Mouse (Mus musculus): ENCODE measurements around the gene Atf5. TPM values are rescaled to one million over a fixed set of nuclear protein-coding genes. Genes with fewer than 3 reads are reported as not detected.

Atf5 gene
- total RNA-seq, 2 experiments from 2014 or later, result 1.9 to 4.0 TPM

DNA sequence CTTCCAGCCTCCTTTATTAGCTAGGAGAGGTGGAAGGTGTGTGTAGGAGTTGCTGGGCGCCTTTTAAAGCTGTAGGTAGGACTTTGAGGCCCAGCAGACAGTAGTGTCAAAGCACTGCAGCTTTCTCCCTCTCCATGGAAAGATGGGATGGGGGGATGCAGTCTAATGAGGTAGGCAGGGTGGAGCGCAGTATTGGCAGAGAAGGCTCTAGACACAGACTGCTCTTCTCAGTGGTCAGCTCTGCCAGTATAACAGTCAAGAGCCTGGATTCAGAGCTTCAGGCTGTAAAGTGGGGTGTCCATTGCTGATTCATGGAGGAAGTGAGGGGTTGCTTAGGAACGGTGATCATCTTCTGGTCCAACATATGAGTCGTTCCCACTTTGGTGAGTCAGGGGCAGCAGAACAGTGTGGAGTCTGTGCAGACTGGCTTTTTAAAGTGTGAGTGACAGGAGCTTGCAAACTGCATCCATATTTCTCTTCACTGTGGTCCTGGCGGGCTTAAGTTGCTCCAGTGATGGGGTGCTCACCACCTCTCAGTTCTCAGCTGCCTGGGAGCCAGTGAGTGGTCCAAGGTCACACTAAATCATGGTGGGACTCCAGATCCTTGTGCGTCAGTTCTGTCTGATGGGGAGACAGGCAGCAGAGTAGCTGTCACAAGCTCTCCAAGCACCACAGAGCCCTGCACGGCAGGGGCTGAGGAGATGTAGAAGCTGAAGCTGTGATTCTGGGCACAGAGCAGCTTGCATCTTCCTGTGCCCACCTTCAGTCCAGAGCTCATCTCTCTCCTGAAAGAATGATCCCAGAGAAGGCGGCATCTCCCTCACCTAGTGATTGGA, 34.5 kb upstream of the Atf5 start:
- ATAC-seq (replicated peaks; ENCODE audit: poor library complexity), result no peak

DNA sequence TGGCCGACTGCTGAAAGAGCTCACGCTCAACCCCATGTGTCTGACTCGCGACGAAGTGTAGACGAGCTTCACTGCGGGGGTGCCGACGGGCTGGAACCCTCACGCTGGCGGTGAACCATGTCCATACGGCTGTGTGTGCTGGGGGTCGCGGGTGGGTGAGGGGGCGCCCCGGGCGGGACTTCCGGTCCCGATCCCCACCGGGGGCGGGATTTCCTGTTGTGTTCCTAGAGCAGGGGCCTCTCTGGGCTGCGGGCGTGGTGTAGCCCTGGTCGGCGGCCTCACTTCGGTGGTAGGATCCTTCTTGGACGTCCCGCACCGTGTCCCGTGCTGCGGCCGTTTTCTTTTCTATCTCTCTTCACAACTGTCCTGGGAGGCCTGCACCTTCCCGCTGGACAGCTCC, 33.7 kb upstream of the Atf5 start:
- ATAC-seq (replicated peaks; ENCODE audit: poor library complexity), result 0 out of 2 replicates have a peak, but pooled peaks have one; percentile 4

DNA sequence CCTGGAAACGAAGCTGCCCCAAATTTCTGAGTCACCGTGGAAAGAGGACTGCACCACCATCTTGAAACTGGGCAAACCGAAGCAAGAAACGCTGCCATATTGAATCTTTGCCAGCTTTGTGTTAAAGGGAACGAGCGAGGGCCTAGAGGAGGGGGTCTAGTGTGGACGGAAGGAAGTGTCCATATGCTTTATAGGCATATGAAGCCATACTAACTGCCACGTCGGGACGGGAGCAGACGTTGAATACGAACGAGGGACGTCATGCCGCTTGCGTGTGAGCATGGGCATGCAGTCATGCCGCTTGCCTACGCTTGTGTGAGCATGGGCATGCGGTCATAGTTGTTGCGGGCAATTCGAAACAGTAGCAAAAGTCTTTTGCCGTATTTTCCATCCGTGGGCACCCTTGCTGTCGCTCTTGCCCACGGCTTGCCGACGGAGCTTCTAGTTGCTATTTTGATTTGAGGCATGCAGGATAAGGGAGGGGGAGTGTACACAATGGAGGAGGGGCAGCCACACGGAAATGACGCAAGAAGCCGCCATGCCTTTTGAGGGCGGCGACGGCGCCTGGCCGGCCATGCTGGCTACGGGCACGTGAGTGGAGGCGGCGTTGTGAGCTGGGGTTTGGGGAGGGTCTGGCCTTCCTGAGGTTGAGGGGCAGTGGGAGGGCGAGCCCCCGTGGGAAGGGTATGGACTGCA, 33.1 kb upstream of the Atf5 start:
- ATAC-seq (replicated peaks; ENCODE audit: poor library complexity), result peak; percentile 52

DNA sequence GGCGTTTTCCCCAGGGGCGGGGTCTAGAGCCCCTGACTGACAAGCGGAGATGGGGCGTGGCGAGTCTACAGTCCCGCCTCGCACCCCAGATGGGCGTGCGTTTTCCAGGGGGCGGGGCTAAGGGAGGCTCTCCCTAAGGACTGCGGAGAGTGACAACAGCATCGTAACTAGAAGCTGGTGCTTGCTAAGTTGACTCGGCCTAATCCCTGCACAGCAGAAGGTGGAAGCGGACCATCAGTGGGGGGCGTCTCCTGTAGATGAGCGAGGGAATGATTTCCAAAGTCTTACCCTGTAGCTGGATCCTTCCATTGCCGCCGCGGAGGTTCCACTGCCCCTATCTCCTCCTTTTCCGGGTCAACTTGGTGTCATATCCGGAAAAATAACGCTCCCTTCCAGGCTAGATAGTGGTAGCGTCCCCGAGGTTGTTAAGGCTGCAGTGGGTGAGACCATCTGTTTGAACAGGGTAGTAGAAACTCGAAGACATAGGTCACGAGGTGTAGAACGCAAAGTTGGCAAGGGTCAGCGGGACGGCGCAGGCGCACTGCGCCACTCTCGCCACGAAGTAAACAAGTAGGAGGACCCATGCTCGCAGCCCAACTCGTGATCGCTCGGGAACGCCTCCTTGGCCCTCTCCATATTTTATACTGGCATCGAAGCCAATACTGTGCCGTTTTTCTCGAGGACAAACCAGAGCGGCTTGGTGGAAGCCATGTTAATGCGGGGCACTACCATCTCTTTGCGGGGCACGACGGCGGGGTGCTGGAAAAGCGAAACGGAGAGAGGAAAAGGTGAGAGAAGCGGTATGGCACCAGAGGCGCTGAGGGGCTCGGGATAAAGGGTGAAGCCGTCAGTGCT, 32.3 kb upstream of the Atf5 start, which contains the start of the genes Akt1s1 and Tbc1d17:
TSS of gene Akt1s1 (plus strand) at position 431 of the 855 bp plus-strand sequence.
TSS of gene Tbc1d17 (minus strand) at position 519 of the 855 bp plus-strand sequence.
- ATAC-seq (replicated peaks; ENCODE audit: poor library complexity), result peak; percentile 64

DNA sequence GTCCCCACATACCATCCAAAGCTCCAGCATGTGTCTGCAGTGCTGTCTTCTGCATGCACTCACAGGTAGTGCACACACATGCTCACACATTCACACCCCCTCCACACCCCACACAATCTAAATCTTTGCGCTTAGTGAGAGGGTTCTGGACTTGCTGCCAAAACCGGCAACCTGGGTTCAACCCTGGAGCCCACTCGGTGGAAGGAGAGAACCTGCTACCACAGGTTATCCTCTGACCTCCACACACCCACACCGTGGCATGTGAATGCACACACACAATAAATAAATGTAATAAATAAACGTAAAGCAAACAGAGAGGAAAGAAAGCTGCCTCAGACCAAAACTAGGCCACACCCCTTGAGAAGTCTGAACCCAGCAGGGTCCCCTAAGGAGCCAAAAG, 31.3 kb upstream of the Atf5 start:
- ATAC-seq (replicated peaks; ENCODE audit: poor library complexity), result no peak

DNA sequence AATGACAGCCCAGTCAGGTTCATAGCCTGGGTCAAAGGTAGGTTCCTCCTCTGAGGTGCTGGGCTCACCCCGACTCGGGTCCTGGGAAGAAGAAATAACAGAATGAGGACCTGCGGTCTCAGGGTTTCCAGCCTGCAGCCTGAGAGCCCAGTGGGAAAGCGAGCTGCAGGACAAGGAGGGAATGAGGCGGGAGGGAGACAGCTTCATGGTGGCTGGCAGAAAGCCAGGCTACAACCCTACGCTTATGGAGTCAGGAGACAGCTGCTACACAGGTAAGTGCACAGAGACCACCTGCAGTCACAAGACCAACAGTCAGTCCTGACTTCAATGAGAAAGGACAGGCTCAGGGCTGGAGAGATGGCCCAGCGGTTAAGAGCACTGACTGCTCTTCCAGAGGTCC, 30.3 kb upstream of the Atf5 start:
- no peak for ATAC-seq (replicated peaks; ENCODE audit: poor library complexity)

DNA sequence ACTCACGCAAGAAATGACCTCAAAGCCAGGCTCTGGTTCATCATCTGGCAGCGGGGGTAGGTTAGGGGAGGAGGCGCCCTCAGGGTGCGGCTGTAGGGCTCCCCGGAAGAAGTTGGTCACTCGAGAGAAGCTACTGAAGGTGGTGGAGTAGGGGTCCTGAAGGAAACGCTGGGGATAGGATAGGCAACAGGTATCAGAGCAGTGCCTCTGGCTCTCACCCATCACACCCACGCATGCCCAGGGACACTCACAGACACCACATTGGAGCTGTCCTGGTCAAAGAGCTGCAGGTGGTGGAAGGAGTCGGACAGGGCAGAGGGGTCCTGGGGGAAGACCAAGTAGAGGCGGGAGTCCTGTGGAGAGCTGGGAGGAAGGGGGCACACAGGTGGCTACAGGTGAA, 28.5 kb upstream of the Atf5 start:
- ATAC-seq (replicated peaks; ENCODE audit: poor library complexity), result no peak

DNA sequence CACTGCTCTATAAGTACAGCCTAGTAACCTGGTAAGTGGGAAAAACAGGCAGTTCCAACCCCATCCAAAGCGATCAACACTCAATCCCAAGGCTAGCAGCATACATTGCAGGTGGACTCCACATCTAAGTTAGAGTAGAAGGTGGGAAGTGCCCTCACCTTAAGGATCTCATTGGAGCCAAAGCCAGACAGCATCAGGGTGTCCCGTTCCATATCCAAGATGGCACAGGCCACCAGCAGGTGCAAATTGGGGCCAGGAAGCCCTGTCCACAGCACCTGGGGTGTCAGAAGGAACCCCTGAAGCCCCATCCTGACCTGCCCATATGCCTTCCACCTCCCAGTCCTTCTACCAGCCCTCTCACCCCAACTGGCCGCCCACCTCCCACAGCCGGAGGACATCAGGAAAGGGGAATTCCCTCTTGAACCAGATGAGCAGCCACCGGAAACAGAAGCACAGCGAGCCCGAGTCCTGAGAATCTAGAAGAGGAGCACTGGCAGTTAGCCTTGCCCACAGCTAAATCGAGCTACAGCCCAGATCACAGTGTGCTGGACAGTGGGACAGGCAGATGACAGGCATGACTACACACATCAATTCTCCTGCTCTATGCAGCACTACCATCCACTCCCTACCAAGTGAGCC, 25.5 kb upstream of the Atf5 start:
- ATAC-seq (replicated peaks; ENCODE audit: poor library complexity), result no peak

DNA sequence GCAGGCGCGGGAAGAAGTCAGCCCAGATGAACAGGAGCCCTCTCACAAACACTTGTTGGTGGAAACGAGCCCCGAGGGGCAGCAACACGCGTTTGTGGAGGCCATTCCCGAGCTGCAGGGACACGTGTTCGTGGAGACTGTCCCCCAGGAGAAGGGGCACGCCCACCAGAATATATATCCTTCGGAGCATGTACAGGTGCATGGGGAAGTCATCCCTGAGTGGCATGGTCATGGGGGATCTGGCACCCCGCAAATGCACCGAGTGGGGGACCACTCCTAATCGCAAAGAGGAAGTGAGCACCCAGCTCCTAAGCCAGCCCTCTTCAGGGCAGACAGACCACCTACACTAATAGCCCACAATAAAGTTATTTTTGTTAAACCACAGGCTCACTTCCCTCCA, 24.0 kb upstream of the Atf5 start:
- peak; percentile 29 for ATAC-seq (replicated peaks; ENCODE audit: poor library complexity)

DNA sequence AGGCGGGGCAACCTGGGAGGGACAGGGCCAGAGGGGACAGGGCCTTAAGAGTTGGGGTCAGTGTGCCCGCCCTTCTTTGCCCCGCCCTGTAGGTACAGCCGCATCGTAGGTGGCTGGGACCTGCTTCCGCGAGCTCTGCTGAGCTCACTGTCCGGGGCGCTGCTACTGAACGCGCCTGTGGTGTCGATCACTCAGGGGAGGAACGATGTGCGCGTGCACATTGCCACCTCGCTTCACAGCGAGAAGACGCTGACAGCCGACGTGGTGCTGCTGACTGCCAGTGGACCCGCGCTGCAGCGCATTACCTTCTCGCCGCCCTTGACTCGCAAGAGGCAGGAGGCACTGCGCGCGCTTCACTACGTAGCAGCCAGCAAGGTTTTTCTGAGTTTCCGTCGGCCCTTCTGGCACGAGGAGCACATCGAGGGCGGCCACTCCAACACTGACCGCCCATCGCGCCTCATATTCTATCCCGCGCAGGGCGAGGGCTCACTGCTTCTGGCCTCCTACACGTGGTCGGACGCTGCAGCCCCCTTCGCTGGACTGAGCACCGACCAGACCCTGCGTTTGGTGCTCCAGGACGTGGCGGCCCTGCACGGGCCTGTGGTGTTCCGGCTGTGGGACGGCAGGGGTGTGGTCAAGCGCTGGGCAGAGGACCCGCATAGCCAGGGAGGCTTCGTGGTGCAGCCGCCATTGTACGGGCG, 23.2 kb upstream of the Atf5 start:
- peak; percentile 56 for ATAC-seq (replicated peaks; ENCODE audit: poor library complexity)

DNA sequence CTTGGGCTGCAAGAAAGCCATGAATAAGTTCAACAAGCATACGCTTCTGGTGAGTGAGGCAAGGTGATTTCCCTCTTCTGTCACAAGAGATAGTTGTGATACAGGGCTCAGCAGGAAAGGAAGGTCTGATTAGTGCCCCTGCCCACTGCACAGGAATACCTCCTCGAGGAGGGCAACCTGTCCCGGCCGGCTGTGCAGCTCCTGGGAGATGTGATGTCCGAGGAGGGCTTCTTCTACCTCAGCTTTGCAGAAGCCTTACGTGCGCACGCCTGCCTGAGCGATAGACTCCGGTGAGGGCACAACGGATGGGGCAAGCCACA, 22.7 kb upstream of the Atf5 start:
- no peak for ATAC-seq (replicated peaks; ENCODE audit: poor library complexity)

DNA sequence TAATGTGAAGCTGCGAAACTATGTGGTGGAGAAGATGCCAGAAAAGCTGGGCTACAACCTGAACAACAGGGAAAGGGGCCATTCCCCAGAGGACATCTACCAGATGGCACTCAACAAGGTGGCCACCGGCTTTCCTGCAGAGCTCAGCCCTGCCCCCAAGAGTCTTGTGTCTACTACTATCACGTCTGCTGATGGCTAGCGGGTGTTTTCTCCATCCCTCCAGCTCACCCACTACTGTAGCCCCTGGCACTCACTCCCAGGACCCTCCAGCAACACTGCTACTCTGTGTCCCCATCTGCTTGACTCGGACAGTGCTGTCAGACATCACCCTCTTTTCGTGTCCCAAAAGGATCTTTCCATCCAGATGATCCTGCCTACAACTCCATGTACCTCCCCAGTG, 21.6 kb upstream of the Atf5 start:
- no peak for ATAC-seq (replicated peaks; ENCODE audit: poor library complexity)

DNA sequence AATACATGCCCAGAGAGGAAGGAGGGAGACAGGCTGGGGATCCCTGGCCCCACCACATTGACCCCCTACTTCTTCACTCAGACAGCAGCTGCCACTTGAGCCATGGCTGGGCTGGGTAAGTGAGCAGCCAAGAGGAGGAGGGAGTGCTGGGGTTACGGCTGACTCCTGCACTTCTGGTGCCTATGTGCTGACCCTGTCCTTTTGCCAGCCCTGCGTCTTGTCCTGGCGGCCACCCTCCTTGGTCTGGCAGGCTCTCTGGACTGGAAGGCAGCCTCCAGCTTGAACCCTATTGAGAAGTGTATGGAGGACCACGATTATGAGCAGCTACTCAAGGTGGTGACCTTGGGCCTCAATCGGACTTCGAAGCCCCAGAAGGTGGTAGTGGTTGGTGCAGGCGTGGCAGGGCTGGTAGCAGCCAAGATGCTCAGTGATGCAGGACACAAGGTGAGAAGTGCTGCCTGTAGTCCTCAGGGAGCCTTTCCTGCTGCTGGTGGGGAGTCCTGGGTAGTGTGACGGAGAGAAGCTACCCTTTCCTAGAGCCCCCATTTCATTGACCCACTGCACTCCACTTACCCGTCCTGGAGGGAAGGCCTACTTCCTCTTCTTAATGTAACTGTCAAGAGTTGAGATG, 20.1 kb upstream of the Atf5 start:
- ATAC-seq (replicated peaks; ENCODE audit: poor library complexity), result no peak

DNA sequence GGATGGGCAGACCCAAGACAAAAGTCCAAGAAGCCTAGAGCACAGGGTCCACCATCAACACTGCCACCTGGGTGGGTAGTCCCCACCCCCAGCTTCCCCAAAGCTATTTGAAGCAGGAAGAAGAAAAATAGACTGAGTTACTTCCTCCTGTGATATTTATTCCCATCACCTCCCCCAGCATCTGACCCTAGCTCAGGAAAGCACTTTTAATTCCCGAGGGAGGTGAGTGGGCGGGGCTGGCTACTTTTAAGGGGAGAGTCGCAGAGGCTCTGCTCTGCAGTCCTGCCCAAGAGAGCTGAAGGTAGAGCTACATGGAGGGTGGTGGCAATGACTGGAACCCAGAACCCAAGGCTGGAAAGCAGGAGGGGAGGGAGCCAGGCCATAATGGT, 19.6 kb upstream of the Atf5 start:
- ATAC-seq (replicated peaks; ENCODE audit: poor library complexity), result no peak

DNA sequence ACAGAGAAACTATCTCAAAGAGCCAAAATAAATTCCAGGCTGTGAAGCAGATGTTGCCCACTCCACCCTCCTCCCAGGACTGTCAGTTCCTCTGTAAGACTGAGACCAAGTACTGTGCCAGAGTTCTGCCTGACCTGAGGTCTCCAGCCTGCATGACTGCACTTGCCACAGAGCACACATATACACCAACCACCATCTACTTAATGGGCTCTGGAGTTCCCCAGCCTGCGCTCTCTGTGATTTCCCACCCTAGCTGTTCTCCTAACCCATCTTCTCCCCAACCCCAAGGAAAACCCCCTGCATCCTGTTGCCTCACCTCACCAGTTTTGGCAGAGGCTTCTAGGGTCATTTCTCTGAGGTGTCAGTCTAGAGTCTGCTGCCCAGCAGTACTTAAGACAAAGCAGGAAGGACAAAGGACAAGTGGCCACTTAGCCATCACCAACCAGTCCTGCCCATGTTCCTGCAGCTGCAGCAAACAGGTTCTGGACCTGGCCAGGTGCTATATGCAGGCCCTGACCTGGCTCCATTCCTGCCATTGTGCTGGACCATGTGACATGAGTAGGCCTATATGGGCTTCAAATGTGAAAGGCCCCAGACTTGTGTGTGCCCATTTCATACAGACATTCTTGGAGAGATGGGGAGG, 19.0 kb upstream of the Atf5 start:
- no peak for ATAC-seq (replicated peaks; ENCODE audit: poor library complexity)

DNA sequence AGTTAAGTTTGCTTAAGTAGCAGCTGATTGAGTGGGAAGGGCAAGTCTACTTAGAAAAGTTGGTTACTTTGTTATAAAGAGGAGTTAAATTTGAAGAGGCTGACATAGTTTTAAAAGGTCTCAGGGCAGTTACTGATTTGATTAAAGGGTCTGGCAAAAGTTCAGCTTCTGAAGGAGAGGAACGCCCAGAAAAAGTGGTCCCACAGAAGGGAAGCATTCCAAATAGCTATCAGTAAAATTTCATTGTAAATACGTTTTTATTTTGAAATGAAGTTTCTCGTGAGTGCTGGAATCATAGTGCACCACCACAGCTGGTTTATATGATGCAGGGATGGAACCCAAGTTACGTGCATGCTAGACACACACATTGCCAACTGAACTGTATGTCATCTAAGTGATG, 16.3 kb upstream of the Atf5 start:
- no peak for ATAC-seq (replicated peaks; ENCODE audit: poor library complexity)

DNA sequence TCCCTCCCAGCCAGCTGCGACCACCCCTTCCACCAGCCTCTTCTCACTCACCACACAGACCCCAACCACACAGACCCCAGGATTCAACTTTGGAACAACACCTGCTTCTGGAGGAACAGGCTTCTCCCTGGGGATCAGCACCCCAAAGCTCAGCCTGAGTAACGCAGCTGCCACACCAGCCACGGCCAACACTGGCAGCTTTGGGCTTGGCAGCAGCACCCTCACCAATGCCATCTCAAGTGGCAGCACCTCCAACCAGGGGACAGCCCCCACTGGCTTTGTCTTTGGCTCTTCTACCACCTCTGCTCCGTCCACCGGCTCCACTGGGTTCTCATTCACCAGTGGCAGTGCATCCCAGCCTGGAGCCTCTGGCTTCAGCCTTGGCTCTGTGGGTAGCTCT, 12.2 kb upstream of the Atf5 start:
- ATAC-seq (replicated peaks; ENCODE audit: poor library complexity), result no peak

DNA sequence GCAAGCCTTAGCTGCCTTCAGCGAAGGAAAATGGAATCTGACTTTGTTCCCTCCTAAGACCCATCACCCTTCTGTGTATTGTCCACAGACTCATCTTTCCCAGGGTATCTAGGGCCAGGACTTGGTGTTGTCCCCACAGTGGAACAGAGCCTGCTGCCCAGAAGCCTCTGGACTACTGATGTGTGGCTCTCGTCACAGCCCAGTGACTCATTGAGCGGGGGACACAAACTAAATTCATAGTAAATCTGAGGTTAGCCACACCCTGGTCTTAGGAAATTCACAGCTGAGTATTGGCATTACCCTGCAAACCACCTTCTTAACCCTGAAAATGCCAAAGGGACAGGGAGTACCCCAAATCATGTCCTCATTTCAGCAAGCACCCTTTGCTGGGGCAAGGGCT, 10.3 kb upstream of the Atf5 start:
- no peak for ATAC-seq (replicated peaks; ENCODE audit: poor library complexity)

DNA sequence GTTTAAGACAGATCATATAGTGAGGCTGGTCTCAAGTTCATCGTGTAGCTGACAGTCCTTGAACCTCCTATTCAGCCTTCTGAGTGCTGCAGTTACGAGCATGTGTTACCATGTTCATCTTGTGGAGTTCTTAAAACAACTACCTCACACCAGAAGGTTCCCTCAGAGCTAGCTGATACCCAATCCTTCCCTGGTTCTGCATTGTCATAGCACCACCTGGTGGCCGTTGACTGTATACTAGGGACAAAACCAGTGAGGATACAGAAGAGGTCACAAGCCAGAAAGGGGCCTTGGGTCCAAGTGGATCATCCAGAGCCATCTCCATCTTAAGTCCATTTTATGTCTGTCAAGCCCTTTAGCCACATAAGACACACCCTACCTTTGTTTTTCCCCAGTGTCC, 8.4 kb upstream of the Atf5 start:
- ATAC-seq (replicated peaks; ENCODE audit: poor library complexity), result peak; percentile 75

Measured in megakaryocyte progenitor cell, adult 5-6 weeks (primary cell).